Comparison of ENCODE assay signal across 17 mouse cellular contexts in genomic region chr4:138969736-138970135, GRCm38 (mm10). TPM values are rescaled to one million over a fixed set of nuclear protein-coding genes. Genes with fewer than 3 reads are reported as not detected.
A peak's percentile ranks its signal among the peaks of the same experiment; 100 is the strongest.
DNase-seq lines count a peak whose midpoint lies in the region; ATAC-seq and TF ChIP-seq lines count a peak whose summit lies in the region.
"Had no signal": no experiment of that assay in that cellular context is flagged by ENCODE, and none has a peak within 500 bp of the region (broad histone marks: within the 10 kb centered on the region; RNA-seq: fewer than 3 reads in every experiment).

No protein-coding gene starts in this region.

- H3K79me2 ChIP-seq in liver, adult 2 months (ENCODE audit: control insufficient read depth, insufficient read depth, low read length) = no peaks in the 10 kb centered on the region

- H3K36me3 ChIP-seq in liver, adult 2 months (ENCODE audit: control insufficient read depth, insufficient read depth, low read length) = no peaks in the 10 kb centered on the region
- H3K36me3 ChIP-seq in liver, embryonic 11.5 days (ENCODE audit: control insufficient read depth, insufficient read depth, low read length) = no peaks in the 10 kb centered on the region
- H3K36me3 ChIP-seq: embryonic facial prominence, embryonic 15.5 days; heart, embryonic 13.5 days; hindbrain, embryonic 15.5 days; midbrain, embryonic 13.5 days had no signal

- H3K27ac ChIP-seq in liver, adult 2 months (replicated peaks; ENCODE audit: insufficient read depth, low read depth, low read length) = peak overlapping the region; percentile 81
- no peak overlapping the region for H3K27ac ChIP-seq in liver, embryonic 11.5 days (ENCODE audit: low read depth, low read length)
- H3K27ac ChIP-seq: embryonic facial prominence, embryonic 15.5 days; forebrain, embryonic 13.5 days; heart, embryonic 13.5 days; hindbrain, embryonic 15.5 days; midbrain, embryonic 13.5 days had no signal

- no peaks in the 10 kb centered on the region for H3K27me3 ChIP-seq in liver, adult 2 months (ENCODE audit: control insufficient read depth, insufficient read depth, low read length)
- H3K27me3 ChIP-seq in liver, embryonic 11.5 days (replicated peaks; ENCODE audit: control insufficient read depth, insufficient read depth, low read length) = no peaks in the 10 kb centered on the region
- H3K27me3 ChIP-seq: embryonic facial prominence, embryonic 15.5 days; forebrain, embryonic 13.5 days; heart, embryonic 13.5 days had no signal

- H3K9ac ChIP-seq in liver, adult 2 months (ENCODE audit: low read depth, low read length) = 0 out of 2 replicates have a peak overlapping the region, but pooled peaks have one; percentile 3
- H3K9ac ChIP-seq in liver, embryonic 11.5 days (ENCODE audit: low read depth, low read length) = no peak overlapping the region
- H3K9ac ChIP-seq: embryonic facial prominence, embryonic 15.5 days; forebrain, embryonic 13.5 days; heart, embryonic 13.5 days; hindbrain, embryonic 15.5 days; midbrain, embryonic 13.5 days had no signal

- peak; percentile 9 to 14 for DNase-seq in cerebellum, postnatal 25 days
- no peak for DNase-seq in cerebellum, adult 9-11 months
- DNase-seq in liver, adult 2 months (ENCODE audit: extremely low read depth, low read depth, low spot score) = no peak
- DNase-seq in liver, embryonic 11.5 days (ENCODE audit: low spot score) = no peak
- DNase-seq in lung, postnatal 25 days (ENCODE audit: low spot score) = peak; percentile 71
- no peak for DNase-seq in frontal cortex, adult 2 months (ENCODE audit: extremely low spot score in 1 of 2, low spot score in 1 of 2)
- DNase-seq in adrenal gland, postnatal 36 days = no peak
- DNase-seq in adrenal gland, adult 8-10 months = no peak
- DNase-seq: gastrocnemius, postnatal 14 days; right cerebral cortex, postnatal 25 days had no signal

- no peak for TF ChIP-seq CTCF in liver, adult 2 months (IDR thresholded peaks at IDR 0.05; ENCODE audit: low read depth, low read length)

- 49% methylated on average over 9 of the region's 9 CpGs for WGBS in liver, adult 2 months
- WGBS in liver, embryonic 11.5 days = 60% methylated on average over 9 of the region's 9 CpGs

- no peak overlapping the region for H3K4me2 ChIP-seq in liver, embryonic 11.5 days
- H3K4me2 ChIP-seq: embryonic facial prominence, embryonic 15.5 days; forebrain, embryonic 13.5 days; heart, embryonic 13.5 days; hindbrain, embryonic 15.5 days; midbrain, embryonic 13.5 days had no signal

- ATAC-seq in liver, embryonic 11.5 days (replicated peaks; ENCODE audit: low FRiP score) = no peak
- ATAC-seq: forebrain, embryonic 13.5 days; midbrain, embryonic 13.5 days had no signal

- no peak for TF ChIP-seq POLR2A in liver, adult 2 months (IDR thresholded peaks at IDR 0.05; ENCODE audit: extremely low read depth, insufficient read depth, low read length)

- H3K4me3 ChIP-seq in liver, adult 2 months (ENCODE audit: insufficient read depth, low read depth, low read length) = no peak overlapping the region
- no peak overlapping the region for H3K4me3 ChIP-seq in liver, embryonic 11.5 days (ENCODE audit: low read depth, low read length)
- H3K4me3 ChIP-seq: embryonic facial prominence, embryonic 15.5 days; forebrain, embryonic 13.5 days; heart, embryonic 13.5 days; hindbrain, embryonic 15.5 days; midbrain, embryonic 13.5 days had no signal

- peaks cover 30% of the 10 kb centered on the region for H3K4me1 ChIP-seq in liver, adult 2 months (ENCODE audit: control insufficient read depth, insufficient read depth, low read length)
- peaks cover 9% of the 10 kb centered on the region for H3K4me1 ChIP-seq in liver, embryonic 11.5 days (replicated peaks; ENCODE audit: control insufficient read depth, insufficient read depth, low read length)

- H3K9me3 ChIP-seq in liver, embryonic 11.5 days (ENCODE audit: control insufficient read depth, low read length) = no peaks in the 10 kb centered on the region
- H3K9me3 ChIP-seq: embryonic facial prominence, embryonic 15.5 days; forebrain, embryonic 13.5 days; heart, embryonic 13.5 days; hindbrain, embryonic 15.5 days; midbrain, embryonic 13.5 days had no signal

RNA-seq across cellular contexts. Expression of gene Rnf186, which starts 2.8 kb away (rescaled TPM):
- 5.5 and 13.4 TPM in 2 replicates for total RNA-seq in liver, adult 2 months (2014; rRNA removed)
- polyA plus RNA-seq in liver, adult 2 months (2012; rRNA removed) = 24.5 and 25.8 TPM in 2 replicates
- polyA plus RNA-seq in liver, embryonic 11.5 days (2014; fragmentation: Nextera tagmentation; extraction: Ambion mirVana) = not detected in 2 replicates
- polyA plus RNA-seq in frontal cortex, adult 2 months (2012; rRNA removed) = not detected in 2 replicates
- total RNA-seq in adrenal gland, postnatal 36 days (2021) = not detected
- not detected for total RNA-seq in adrenal gland, adult 8-10 months (2022)
- total RNA-seq: adrenal gland, adult 2 months; gastrocnemius, postnatal 14 days had no signal
- polyA plus RNA-seq: heart, embryonic 13.5 days; limb, embryonic 11.5 days had no signal

RNA-seq across cellular contexts. Expression of gene Tmco4, which starts 3.0 kb away (rescaled TPM):
- total RNA-seq in liver, adult 2 months (2014; rRNA removed) = 10.2 and 12.6 TPM in 2 replicates
- 14.6 and 15.3 TPM in 2 replicates for polyA plus RNA-seq in liver, adult 2 months (2012; rRNA removed)
- 1.5 and 1.9 TPM in 2 replicates for polyA plus RNA-seq in liver, embryonic 11.5 days (2014; fragmentation: Nextera tagmentation; extraction: Ambion mirVana)
- polyA plus RNA-seq in frontal cortex, adult 2 months (2012; rRNA removed) = 3.3 and 3.4 TPM in 2 replicates
- 10 to 100 TPM; 11.3 to 18.1 TPM for total RNA-seq in adrenal gland, postnatal 36 days (2021)
- 10 to 100 TPM; 19.1 to 23.0 (median 21.1) TPM for total RNA-seq in adrenal gland, adult 8-10 months (2022)

RNA-seq across cellular contexts. Expression of gene Otud3, which starts 56.0 kb away (rescaled TPM):
- 4.1 and 5.6 TPM in 2 replicates for total RNA-seq in liver, adult 2 months (2014; rRNA removed)
- 4.1 and 5.1 TPM in 2 replicates for polyA plus RNA-seq in liver, adult 2 months (2012; rRNA removed)
- 3.0 and 3.8 TPM in 2 replicates for polyA plus RNA-seq in liver, embryonic 11.5 days (2014; fragmentation: Nextera tagmentation; extraction: Ambion mirVana)
- 11.3 and 13.3 TPM in 2 replicates for polyA plus RNA-seq in frontal cortex, adult 2 months (2012; rRNA removed)
- total RNA-seq in adrenal gland, postnatal 36 days (2021) = 10 to 100 TPM; 10.2 to 14.4 TPM
- total RNA-seq in adrenal gland, adult 8-10 months (2022) = 10 to 100 TPM; 10.6 to 11.7 (median 11.3) TPM

Comparison
In these comparisons a context has a peak if more than half of its experiments do, and no peak if none do; other contexts are left out.
1. DNase-seq: peak in cerebellum, postnatal 25 days (2 of 2) and lung, postnatal 25 days (single experiment); none in cerebellum, adult 9-11 months (single experiment), liver, adult 2 months (single experiment), liver, embryonic 11.5 days (single experiment), frontal cortex, adult 2 months (0 of 2), adrenal gland, postnatal 36 days (0 of 2) and adrenal gland, adult 8-10 months (single experiment).